ENCODE assay signal across 36 mouse cellular contexts in the genomic region with DNA sequence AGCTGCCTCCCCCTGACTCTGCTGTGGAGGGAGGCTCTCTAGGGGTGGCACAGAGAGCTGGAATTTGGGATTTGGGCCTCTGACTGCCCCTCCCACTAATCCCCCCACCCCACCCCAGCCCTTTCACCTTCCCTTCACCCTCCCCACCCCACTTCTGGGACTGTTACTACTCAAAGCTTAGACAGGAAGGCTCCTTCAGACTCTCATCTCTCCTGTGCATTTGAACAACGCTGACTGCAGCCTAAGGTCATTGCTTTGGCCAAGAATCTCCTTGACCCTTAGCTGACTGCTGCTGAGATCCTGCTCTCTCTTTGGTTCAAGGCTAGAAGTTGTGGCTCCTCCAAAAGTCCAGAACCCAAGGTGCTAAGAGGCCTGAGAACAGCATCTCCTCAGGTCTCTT. TPM values are rescaled to one million over a fixed set of nuclear protein-coding genes. Genes with fewer than 3 reads are reported as not detected.
DNase-seq lines count a peak whose midpoint lies in the region; ATAC-seq and TF ChIP-seq lines count a peak whose summit lies in the region.
"Had no signal": no experiment of that assay in that cellular context is flagged by ENCODE, and none has a peak within 500 bp of the region (broad histone marks: within the 10 kb centered on the region; RNA-seq: fewer than 3 reads in every experiment).

No protein-coding gene starts in this region.

- 75% methylated on average over 1 of the region's 1 CpGs for WGBS in heart, embryonic 10.5 days
- WGBS in heart, embryonic 15.5 days: 45% methylated on average over 1 of the region's 1 CpGs
- WGBS in heart, adult 2 months: 20% methylated on average over 1 of the region's 1 CpGs
- 57% methylated on average over 1 of the region's 1 CpGs for WGBS in stomach, embryonic 16.5 days
- WGBS in hindbrain, embryonic 16.5 days: 85% methylated on average over 1 of the region's 1 CpGs

- H3K9ac ChIP-seq in heart, embryonic 15.5 days: no peak overlapping the region
- no peak overlapping the region for H3K9ac ChIP-seq in heart, adult 2 months (ENCODE audit: low read depth, low read length)
- H3K9ac ChIP-seq in stomach, embryonic 16.5 days (ENCODE audit: low read length): 0 out of 2 replicates have a peak overlapping the region, but pooled peaks have one; percentile 28
- no peak overlapping the region for H3K9ac ChIP-seq in hindbrain, embryonic 16.5 days (ENCODE audit: low read depth, low read length)
- H3K9ac ChIP-seq: embryonic facial prominence, embryonic 13.5 days; forebrain, embryonic 15.5 days; hindbrain, embryonic 15.5 days; kidney, embryonic 15.5 days; limb, embryonic 13.5 days; liver, embryonic 12.5 days; liver, postnatal 0 days had no signal

- H3K9me3 ChIP-seq in heart, embryonic 10.5 days: no peaks in the 10 kb centered on the region
- H3K9me3 ChIP-seq in heart, embryonic 15.5 days (replicated peaks): no peaks in the 10 kb centered on the region
- H3K9me3 ChIP-seq in stomach, embryonic 16.5 days (replicated peaks; ENCODE audit: control insufficient read depth, low read length): no peaks in the 10 kb centered on the region
- H3K9me3 ChIP-seq in hindbrain, embryonic 16.5 days (ENCODE audit: control insufficient read depth, low read length): no peaks in the 10 kb centered on the region
- H3K9me3 ChIP-seq: embryonic facial prominence, embryonic 13.5 days; forebrain, embryonic 10.5 days; forebrain, embryonic 15.5 days; hindbrain, embryonic 10.5 days; hindbrain, embryonic 15.5 days; kidney, embryonic 15.5 days; limb, embryonic 13.5 days; liver, embryonic 12.5 days had no signal

- no peak for TF ChIP-seq CTCF in heart, adult 2 months (IDR thresholded peaks at IDR 0.05)

- no peak overlapping the region for H3K4me3 ChIP-seq in heart, embryonic 10.5 days
- H3K4me3 ChIP-seq in heart, embryonic 15.5 days: no peak overlapping the region
- no peak overlapping the region for H3K4me3 ChIP-seq in heart, adult 2 months
- H3K4me3 ChIP-seq in stomach, embryonic 16.5 days (replicated peaks; ENCODE audit: low read length): no peak overlapping the region
- H3K4me3 ChIP-seq in hindbrain, embryonic 16.5 days (ENCODE audit: low read length): no peak overlapping the region
- H3K4me3 ChIP-seq: embryonic facial prominence, embryonic 13.5 days; forebrain, embryonic 10.5 days; forebrain, embryonic 15.5 days; hindbrain, embryonic 10.5 days; hindbrain, embryonic 15.5 days; kidney, embryonic 15.5 days; left cerebral cortex, adult 2 months; limb, embryonic 13.5 days; liver, embryonic 12.5 days had no signal

- ATAC-seq in heart, embryonic 15.5 days (replicated peaks; ENCODE audit: insufficient number of reproducible peaks, insufficient read depth, low FRiP score, low read depth): no peak
- no peak for ATAC-seq in stomach, embryonic 16.5 days (ENCODE audit: insufficient read depth, low FRiP score)
- no peak for ATAC-seq in hindbrain, embryonic 16.5 days
- ATAC-seq: forebrain, embryonic 15.5 days; liver, embryonic 12.5 days; liver, postnatal 0 days; lung, postnatal 0 days had no signal

- H3K36me3 ChIP-seq in heart, embryonic 10.5 days: no peaks in the 10 kb centered on the region
- no peaks in the 10 kb centered on the region for H3K36me3 ChIP-seq in heart, embryonic 15.5 days
- peaks cover 4% of the 10 kb centered on the region; the same call in 1 of the 2 replicates for H3K36me3 ChIP-seq in heart, adult 2 months (ENCODE audit: control insufficient read depth, insufficient read depth, low read length)
- no peaks in the 10 kb centered on the region for H3K36me3 ChIP-seq in stomach, embryonic 16.5 days (ENCODE audit: control insufficient read depth, insufficient read depth, low read length)
- H3K36me3 ChIP-seq in hindbrain, embryonic 16.5 days (ENCODE audit: control insufficient read depth, insufficient read depth, low read length): no peaks in the 10 kb centered on the region
- H3K36me3 ChIP-seq: embryonic facial prominence, embryonic 13.5 days; forebrain, embryonic 10.5 days; forebrain, embryonic 15.5 days; hindbrain, embryonic 10.5 days; hindbrain, embryonic 15.5 days; kidney, embryonic 15.5 days; limb, embryonic 13.5 days; liver, embryonic 12.5 days had no signal

- no peak overlapping the region for H3K4me2 ChIP-seq in heart, embryonic 15.5 days
- no peak overlapping the region for H3K4me2 ChIP-seq in stomach, embryonic 16.5 days (ENCODE audit: low read depth, low read length)
- H3K4me2 ChIP-seq in hindbrain, embryonic 16.5 days (ENCODE audit: low read length): no peak overlapping the region
- H3K4me2 ChIP-seq: embryonic facial prominence, embryonic 13.5 days; forebrain, embryonic 15.5 days; hindbrain, embryonic 15.5 days; kidney, embryonic 15.5 days; limb, embryonic 13.5 days; liver, embryonic 12.5 days had no signal

- TF ChIP-seq POLR2A in heart, adult 2 months (IDR thresholded peaks at IDR 0.05; ENCODE audit: insufficient read depth, low read depth, low read length): no peak

- H3K79me2 ChIP-seq in heart, adult 2 months (replicated peaks; ENCODE audit: control insufficient read depth, insufficient read depth, low read length): no peaks in the 10 kb centered on the region

- H3K4me1 ChIP-seq in heart, embryonic 10.5 days: peaks cover 51% of the 10 kb centered on the region
- H3K4me1 ChIP-seq in heart, embryonic 15.5 days (replicated peaks): peaks cover 55% of the 10 kb centered on the region
- peaks cover 12% of the 10 kb centered on the region for H3K4me1 ChIP-seq in heart, adult 2 months (ENCODE audit: control insufficient read depth, insufficient read depth, low read length)
- peaks cover 29% of the 10 kb centered on the region for H3K4me1 ChIP-seq in stomach, embryonic 16.5 days (ENCODE audit: control insufficient read depth, insufficient read depth, low read length)
- peaks cover 7% of the 10 kb centered on the region; the same call in 1 of the 2 replicates for H3K4me1 ChIP-seq in hindbrain, embryonic 16.5 days (ENCODE audit: control insufficient read depth, insufficient read depth, low read depth, low read length)

- intact Hi-C loops in heart, adult 2 months (cut with DNase I): no loop called here

- TF ChIP-seq EP300 in heart, adult 2 months (IDR thresholded peaks at IDR 0.05; ENCODE audit: insufficient read depth, low read depth, low read length): no peak

- DNase-seq in heart, embryonic 10.5 days (ENCODE audit: low spot score): no peak
- no peak for DNase-seq in heart, adult 9 months (ENCODE audit: low spot score in 2 of 2)
- no peak for DNase-seq in heart, adult 2 months
- DNase-seq in ES-CJ7 (ENCODE audit: low read depth, low spot score): peak; percentile 76
- DNase-seq in layer of hippocampus, adult 8-10 months (ENCODE audit: low spot score in 2 of 2): no peak
- DNase-seq: adrenal gland, postnatal 10 days; cerebellum, adult 11-12 months; cerebellum, postnatal 10 days; gastrocnemius, postnatal 25 days; kidney, adult 18-20 months; kidney, postnatal 25 days; liver, postnatal 0 days; midbrain, embryonic 14.5 days; right cerebral cortex, adult 18-20 months; spleen, adult 18-20 months; thymus, adult 2 months; thymus, postnatal 36 days had no signal

- H3K27ac ChIP-seq in heart, embryonic 10.5 days: peak overlapping the region; percentile 72
- peak overlapping the region; percentile 41 for H3K27ac ChIP-seq in heart, embryonic 15.5 days
- H3K27ac ChIP-seq in heart, adult 2 months: no peak overlapping the region
- H3K27ac ChIP-seq in stomach, embryonic 16.5 days (ENCODE audit: low read length): no peak overlapping the region
- no peak overlapping the region for H3K27ac ChIP-seq in hindbrain, embryonic 16.5 days (ENCODE audit: low read depth, low read length)
- H3K27ac ChIP-seq: embryonic facial prominence, embryonic 13.5 days; forebrain, embryonic 10.5 days; forebrain, embryonic 15.5 days; hindbrain, embryonic 10.5 days; hindbrain, embryonic 15.5 days; kidney, embryonic 15.5 days; left cerebral cortex, adult 2 months; limb, embryonic 13.5 days; liver, embryonic 12.5 days; macrophage had no signal

- H3K27me3 ChIP-seq in heart, embryonic 10.5 days (ENCODE audit: insufficient read depth, poor library complexity, severe bottlenecking): no peaks in the 10 kb centered on the region
- H3K27me3 ChIP-seq in heart, embryonic 15.5 days: no peaks in the 10 kb centered on the region
- H3K27me3 ChIP-seq in heart, adult 2 months (ENCODE audit: control insufficient read depth, insufficient read depth, low read length): no peaks in the 10 kb centered on the region
- H3K27me3 ChIP-seq in stomach, embryonic 16.5 days (ENCODE audit: control insufficient read depth, insufficient read depth, low read length): no peaks in the 10 kb centered on the region
- no peaks in the 10 kb centered on the region for H3K27me3 ChIP-seq in hindbrain, embryonic 16.5 days (replicated peaks; ENCODE audit: control insufficient read depth, insufficient read depth, low read length)
- H3K27me3 ChIP-seq: CH12.LX; embryonic facial prominence, embryonic 13.5 days; forebrain, embryonic 15.5 days; hindbrain, embryonic 15.5 days; kidney, embryonic 15.5 days had no signal

RNA-seq across cellular contexts. Expression of a gene that starts 23.1 kb away (rescaled TPM):
- 17.0 and 34.2 TPM in 2 replicates for polyA plus RNA-seq in heart, embryonic 10.5 days (2016; fragmentation: Nextera tagmentation; extraction: Ambion mirVana)
- 16.5 and 27.5 TPM in 2 replicates for polyA plus RNA-seq in heart, embryonic 15.5 days (2015; fragmentation: Nextera tagmentation; extraction: Ambion mirVana)
- total RNA-seq in heart, adult 2 months (2021): 100 to 1,000 TPM; 259 to 300 TPM
- 382 and 432 TPM in 2 replicates for polyA plus RNA-seq in heart, adult 2 months (2012; rRNA removed)
- polyA plus RNA-seq in stomach, embryonic 16.5 days (2015; fragmentation: Nextera tagmentation; extraction: Ambion mirVana): 6.6 and 7.0 TPM in 2 replicates
- total RNA-seq in layer of hippocampus, adult 8-10 months (2022): 10 to 100 TPM; 10.3 to 13.1 (median 10.7) TPM
- 8.0 and 10.6 TPM in 2 replicates for polyA plus RNA-seq in hindbrain, embryonic 16.5 days (2015; fragmentation: Nextera tagmentation; extraction: Ambion mirVana)
- total RNA-seq: CH12.LX; common myeloid progenitor, adult 5-6 weeks; megakaryocyte-erythroid progenitor cell, adult 5-6 weeks; neutrophil, adult 5-6 weeks had no signal
- polyA plus RNA-seq: C2C12, macrophage had no signal

RNA-seq across cellular contexts. Expression of a gene that starts 36.6 kb away (rescaled TPM):
- polyA plus RNA-seq in heart, embryonic 10.5 days (2016; fragmentation: Nextera tagmentation; extraction: Ambion mirVana): 25.5 and 28.4 TPM in 2 replicates
- polyA plus RNA-seq in heart, embryonic 15.5 days (2015; fragmentation: Nextera tagmentation; extraction: Ambion mirVana): 22.2 and 28.2 TPM in 2 replicates
- total RNA-seq in heart, adult 2 months (2021): 10 to 100 TPM; 47.2 to 49.9 TPM
- 119 and 154 TPM in 2 replicates for polyA plus RNA-seq in heart, adult 2 months (2012; rRNA removed)
- polyA plus RNA-seq in stomach, embryonic 16.5 days (2015; fragmentation: Nextera tagmentation; extraction: Ambion mirVana): 34.0 and 35.2 TPM in 2 replicates
- total RNA-seq in layer of hippocampus, adult 8-10 months (2022): 10 to 100 TPM; 37.4 to 40.7 (median 38.7) TPM
- 33.6 and 35.4 TPM in 2 replicates for polyA plus RNA-seq in hindbrain, embryonic 16.5 days (2015; fragmentation: Nextera tagmentation; extraction: Ambion mirVana)

RNA-seq across cellular contexts. Expression of a gene that starts 55.5 kb away (rescaled TPM):
- polyA plus RNA-seq in heart, embryonic 10.5 days (2016; fragmentation: Nextera tagmentation; extraction: Ambion mirVana): 323 and 372 TPM in 2 replicates
- polyA plus RNA-seq in heart, embryonic 15.5 days (2015; fragmentation: Nextera tagmentation; extraction: Ambion mirVana): 210 and 218 TPM in 2 replicates
- 10 to 100 TPM; 43.9 to 51.0 TPM for total RNA-seq in heart, adult 2 months (2021)
- 51.3 and 69.7 TPM in 2 replicates for polyA plus RNA-seq in heart, adult 2 months (2012; rRNA removed)
- 161 and 175 TPM in 2 replicates for polyA plus RNA-seq in stomach, embryonic 16.5 days (2015; fragmentation: Nextera tagmentation; extraction: Ambion mirVana)
- total RNA-seq in layer of hippocampus, adult 8-10 months (2022): 1 to 10 TPM; 2.3 to 5.2 (median 3.4) TPM
- 42.7 and 54.7 TPM in 2 replicates for polyA plus RNA-seq in hindbrain, embryonic 16.5 days (2015; fragmentation: Nextera tagmentation; extraction: Ambion mirVana)

Comparison
In these comparisons a context has a peak if more than half of its experiments do, and no peak if none do; other contexts are left out.
1. H3K27ac ChIP-seq: peak in heart, embryonic 10.5 days (single experiment) and heart, embryonic 15.5 days (single experiment); none in heart, adult 2 months (single experiment), stomach, embryonic 16.5 days (single experiment) and hindbrain, embryonic 16.5 days (single experiment).
2. RNA of a gene that starts 23.1 kb away (polyA plus RNA-seq): 382 to 432 TPM in heart, adult 2 months; 17.0 to 34.2 TPM in heart, embryonic 10.5 days, 16.5 to 27.5 TPM in heart, embryonic 15.5 days, 8.0 to 10.6 TPM in hindbrain, embryonic 16.5 days and 6.6 to 7.0 TPM in stomach, embryonic 16.5 days; every median in the first group is over 10 times any median in the second.